Comparison of ENCODE assay signal across 21 mouse cellular contexts in the genomic region with DNA sequence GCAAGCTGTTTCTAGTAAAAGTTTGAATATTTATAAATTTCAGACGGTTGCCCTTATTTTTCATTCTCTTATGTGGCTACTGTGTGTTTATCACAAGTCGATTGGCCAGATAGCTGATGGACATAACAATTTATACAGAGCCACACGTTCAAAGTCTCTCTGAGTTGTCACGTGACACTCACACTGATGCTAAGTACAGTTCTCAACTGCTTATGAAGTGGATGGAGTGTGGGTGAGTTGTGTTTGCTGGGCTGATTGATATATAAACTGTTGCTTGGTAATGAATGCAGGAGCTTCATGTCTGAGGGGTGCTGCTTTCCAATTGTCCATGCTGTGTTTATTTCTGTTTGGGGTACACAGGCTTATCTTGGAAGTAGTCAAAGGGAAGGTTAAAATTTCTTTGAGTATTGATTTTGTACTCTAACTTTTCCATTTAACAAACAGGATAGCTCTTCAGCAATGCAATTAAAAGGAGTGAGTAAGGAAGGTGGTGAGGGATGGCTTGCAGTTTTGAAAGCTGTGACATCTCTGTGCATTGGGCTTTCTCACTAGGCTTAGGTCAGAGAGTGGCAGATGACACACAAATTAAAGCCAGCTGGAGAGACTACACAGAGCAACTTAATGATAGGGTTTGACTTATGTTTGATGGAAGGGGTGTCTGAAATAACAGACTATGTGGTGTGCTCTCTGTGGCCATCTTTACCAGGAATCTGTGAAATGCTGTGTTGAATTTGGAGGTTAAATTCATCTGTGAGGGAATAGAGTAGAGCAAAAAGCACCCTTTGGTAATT. TPM values are rescaled to one million over a fixed set of nuclear protein-coding genes. Genes with fewer than 3 reads are reported as not detected.
A peak's percentile ranks its signal among the peaks of the same experiment; 100 is the strongest.
DNase-seq lines count a peak whose midpoint lies in the region; ATAC-seq and TF ChIP-seq lines count a peak whose summit lies in the region.
"Had no signal": no experiment of that assay in that cellular context is flagged by ENCODE, and none has a peak within 500 bp of the region (broad histone marks: within the 10 kb centered on the region; RNA-seq: fewer than 3 reads in every experiment).

No protein-coding gene starts in this region.

- no peak overlapping the region for H3K4me2 ChIP-seq in embryonic facial prominence, embryonic 14.5 days (ENCODE audit: low read depth, low read length)
- H3K4me2 ChIP-seq in lung, embryonic 14.5 days = no peak overlapping the region
- no peak overlapping the region for H3K4me2 ChIP-seq in lung, embryonic 16.5 days (ENCODE audit: low read depth, low read length)
- H3K4me2 ChIP-seq: embryonic facial prominence, embryonic 13.5 days; forebrain, embryonic 13.5 days had no signal

- no peak for TF ChIP-seq CTCF in lung, embryonic 14.5 days (IDR thresholded peaks at IDR 0.05; ENCODE audit: low read depth)
- TF ChIP-seq CTCF in lung, adult 2 months (IDR thresholded peaks at IDR 0.05; ENCODE audit: insufficient read depth, low read length) = no peak

- no peak overlapping the region for H3K27ac ChIP-seq in embryonic facial prominence, embryonic 14.5 days (replicated peaks; ENCODE audit: low read depth, low read length)
- no peak overlapping the region for H3K27ac ChIP-seq in embryonic facial prominence, embryonic 10.5 days (replicated peaks)
- H3K27ac ChIP-seq in lung, embryonic 14.5 days (ENCODE audit: low read depth) = no peak overlapping the region
- 0 out of 2 replicates have a peak overlapping the region, but pooled peaks have one; percentile 4 for H3K27ac ChIP-seq in lung, embryonic 16.5 days (ENCODE audit: low read length)
- H3K27ac ChIP-seq: embryonic facial prominence, embryonic 13.5 days; forebrain, embryonic 13.5 days had no signal

- no peak overlapping the region for H3K4me3 ChIP-seq in embryonic facial prominence, embryonic 14.5 days (ENCODE audit: low read depth, low read length)
- no peak overlapping the region for H3K4me3 ChIP-seq in embryonic facial prominence, embryonic 10.5 days
- no peak overlapping the region for H3K4me3 ChIP-seq in lung, embryonic 14.5 days (ENCODE audit: low read depth, low read length)
- no peak overlapping the region for H3K4me3 ChIP-seq in lung, embryonic 16.5 days (ENCODE audit: low read length)
- H3K4me3 ChIP-seq in lung, adult 2 months (replicated peaks; ENCODE audit: extremely low read depth, low read depth, low read length) = no peak overlapping the region
- H3K4me3 ChIP-seq: embryonic facial prominence, embryonic 13.5 days; forebrain, embryonic 13.5 days had no signal

- H3K9ac ChIP-seq in embryonic facial prominence, embryonic 14.5 days (ENCODE audit: low read depth, low read length) = no peak overlapping the region
- no peak overlapping the region for H3K9ac ChIP-seq in lung, embryonic 14.5 days
- H3K9ac ChIP-seq in lung, embryonic 16.5 days (ENCODE audit: low read length) = no peak overlapping the region
- H3K9ac ChIP-seq: embryonic facial prominence, embryonic 13.5 days; forebrain, embryonic 13.5 days had no signal

- peak; percentile 26; the same call in 1 of the 2 replicates for ATAC-seq in embryonic facial prominence, embryonic 14.5 days (ENCODE audit: low read depth)
- peak; percentile 93 for ATAC-seq in lung, embryonic 14.5 days (ENCODE audit: insufficient read depth)
- peak; percentile 94 for ATAC-seq in lung, embryonic 16.5 days (ENCODE audit: low read depth)
- ATAC-seq: forebrain, embryonic 13.5 days; forebrain, embryonic 16.5 days had no signal

- no peaks in the 10 kb centered on the region for H3K4me1 ChIP-seq in embryonic facial prominence, embryonic 14.5 days (ENCODE audit: control insufficient read depth, insufficient read depth, low read length)
- no peaks in the 10 kb centered on the region for H3K4me1 ChIP-seq in embryonic facial prominence, embryonic 10.5 days
- no peaks in the 10 kb centered on the region for H3K4me1 ChIP-seq in lung, embryonic 14.5 days (ENCODE audit: insufficient read depth)
- H3K4me1 ChIP-seq in lung, embryonic 16.5 days (replicated peaks; ENCODE audit: control insufficient read depth, insufficient read depth, low read length) = no peaks in the 10 kb centered on the region
- no peaks in the 10 kb centered on the region for H3K4me1 ChIP-seq in lung, adult 2 months (ENCODE audit: control insufficient read depth, insufficient read depth, low read length)
- H3K4me1 ChIP-seq: embryonic facial prominence, embryonic 13.5 days; forebrain, embryonic 13.5 days had no signal

- H3K36me3 ChIP-seq in embryonic facial prominence, embryonic 14.5 days (ENCODE audit: control insufficient read depth, insufficient read depth, low read length) = no peaks in the 10 kb centered on the region
- H3K36me3 ChIP-seq in embryonic facial prominence, embryonic 10.5 days (replicated peaks) = no peaks in the 10 kb centered on the region
- H3K36me3 ChIP-seq in lung, embryonic 14.5 days (ENCODE audit: insufficient read depth) = no peaks in the 10 kb centered on the region
- H3K36me3 ChIP-seq in lung, embryonic 16.5 days (ENCODE audit: control insufficient read depth, insufficient read depth, low read length) = no peaks in the 10 kb centered on the region
- H3K36me3 ChIP-seq: embryonic facial prominence, embryonic 13.5 days had no signal

- no peaks in the 10 kb centered on the region for H3K27me3 ChIP-seq in embryonic facial prominence, embryonic 14.5 days (replicated peaks; ENCODE audit: control insufficient read depth, insufficient read depth, low read length)
- H3K27me3 ChIP-seq in embryonic facial prominence, embryonic 10.5 days (replicated peaks; ENCODE audit: low read depth, poor library complexity, severe bottlenecking) = no peaks in the 10 kb centered on the region
- no peaks in the 10 kb centered on the region for H3K27me3 ChIP-seq in lung, embryonic 14.5 days (ENCODE audit: insufficient read depth, low read length)
- no peaks in the 10 kb centered on the region; the same call in 1 of the 2 replicates for H3K27me3 ChIP-seq in lung, embryonic 16.5 days (ENCODE audit: control insufficient read depth, insufficient read depth, low read depth, low read length)
- H3K27me3 ChIP-seq: embryonic facial prominence, embryonic 13.5 days; forebrain, embryonic 13.5 days had no signal

- no peak for TF ChIP-seq POLR2A in lung, adult 2 months (IDR thresholded peaks at IDR 0.05; ENCODE audit: borderline replicate concordance, extremely low read depth, low read depth, low read length)

- 67% methylated on average over 4 of the region's 4 CpGs for WGBS in embryonic facial prominence, embryonic 14.5 days
- 86% methylated on average over 4 of the region's 4 CpGs for WGBS in embryonic facial prominence, embryonic 10.5 days
- WGBS in lung, embryonic 14.5 days = 22% methylated on average over 4 of the region's 4 CpGs
- 24% methylated on average over 4 of the region's 4 CpGs for WGBS in lung, embryonic 16.5 days
- WGBS in lung, adult 2 months = 38% methylated on average over 4 of the region's 4 CpGs

- H3K9me3 ChIP-seq in embryonic facial prominence, embryonic 14.5 days (ENCODE audit: control insufficient read depth, low read length) = no peaks in the 10 kb centered on the region
- H3K9me3 ChIP-seq in embryonic facial prominence, embryonic 10.5 days = no peaks in the 10 kb centered on the region
- no peaks in the 10 kb centered on the region for H3K9me3 ChIP-seq in lung, embryonic 14.5 days (ENCODE audit: low read depth, low read length)
- H3K9me3 ChIP-seq in lung, embryonic 16.5 days (ENCODE audit: control insufficient read depth, low read length) = no peaks in the 10 kb centered on the region
- H3K9me3 ChIP-seq: embryonic facial prominence, embryonic 13.5 days; forebrain, embryonic 13.5 days had no signal

- no peak for DNase-seq in embryonic facial prominence, embryonic 14.5 days (ENCODE audit: low spot score)
- DNase-seq in embryonic facial prominence, embryonic 10.5 days (ENCODE audit: low spot score) = no peak
- DNase-seq in lung, embryonic 14.5 days = peak; percentile 78
- DNase-seq in lung, postnatal 36 days = no peak
- no peak for DNase-seq in lung, adult 2 months
- peak; percentile 28 for DNase-seq in lung, postnatal 10 days
- no peak for DNase-seq in lung, postnatal 25 days (ENCODE audit: low spot score)
- DNase-seq: adrenal gland, adult 2 months; adrenal gland, postnatal 10 days; adrenal gland, postnatal 25 days; B cell, adult 2 months; cerebellum, adult 11 months; cerebellum, adult 2 months; cerebellum, adult 9-10 months; cerebellum, postnatal 10 days; cerebellum, postnatal 25 days had no signal

RNA-seq across cellular contexts. Expression of a gene that starts 51.6 kb away (rescaled TPM):
- 10.8 and 17.2 TPM in 2 replicates for polyA plus RNA-seq in embryonic facial prominence, embryonic 14.5 days (2014; fragmentation: Nextera tagmentation; extraction: Ambion mirVana)
- not detected in 2 replicates for polyA plus RNA-seq in embryonic facial prominence, embryonic 10.5 days (2016; fragmentation: Nextera tagmentation; extraction: Ambion mirVana)
- polyA plus RNA-seq in lung, embryonic 14.5 days (2014; fragmentation: Nextera tagmentation; extraction: Ambion mirVana) = 0.25 and 0.76 TPM in 2 replicates
- polyA plus RNA-seq in lung, embryonic 16.5 days (2015; fragmentation: Nextera tagmentation; extraction: Ambion mirVana) = 1.8 and 2.0 TPM in 2 replicates
- 0.97 and 4.9 TPM in 2 replicates for polyA plus RNA-seq in lung, adult 2 months (2012; rRNA removed)
- polyA plus RNA-seq: forebrain, embryonic 11.5 days; forebrain, embryonic 16.5 days had no signal

Comparison
In these comparisons a context has a peak if more than half of its experiments do, and no peak if none do; other contexts are left out.
1. DNase-seq: peak in lung, embryonic 14.5 days (single experiment) and lung, postnatal 10 days (single experiment); none in embryonic facial prominence, embryonic 14.5 days (single experiment), embryonic facial prominence, embryonic 10.5 days (single experiment), lung, postnatal 36 days (single experiment), lung, adult 2 months (single experiment) and lung, postnatal 25 days (single experiment).
2. ATAC-seq: peak in every context shown above with its lines; median percentile 94 in lung, embryonic 16.5 days; 93 in lung, embryonic 14.5 days; 26 in embryonic facial prominence, embryonic 14.5 days.